ENCODE assay signal across 31 mouse cellular contexts in the genomic region with DNA sequence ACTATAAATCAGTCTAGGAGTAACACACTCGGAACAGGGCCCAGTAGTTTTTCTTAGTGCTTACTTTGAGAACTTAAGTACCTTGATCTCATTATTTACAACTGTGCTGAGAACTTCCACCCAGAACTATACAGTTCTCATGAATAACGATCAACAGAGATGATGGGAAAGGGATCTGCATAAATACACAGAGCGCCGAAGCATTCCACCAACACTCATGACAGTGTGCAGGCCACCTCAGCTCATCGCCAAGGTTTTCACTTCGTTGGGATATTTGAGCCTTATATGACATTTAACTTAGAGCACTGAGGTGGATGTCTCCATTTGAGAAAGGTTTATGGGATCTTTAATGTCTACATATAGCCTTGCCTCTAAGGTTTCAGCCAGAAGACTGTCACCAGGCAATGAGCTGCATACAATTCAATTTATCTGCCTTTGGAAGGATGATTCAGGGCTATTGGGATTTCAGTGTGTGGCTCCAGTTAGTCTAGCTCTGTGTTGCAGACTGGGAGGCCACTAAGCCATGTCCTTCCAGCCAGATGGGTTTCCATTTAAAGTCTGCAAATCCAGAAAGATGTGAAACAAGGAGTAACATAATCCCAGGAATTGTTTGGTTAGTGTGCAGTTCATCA.
DNase-seq lines count a peak whose midpoint lies in the region; ATAC-seq and TF ChIP-seq lines count a peak whose summit lies in the region.
"Had no signal": no experiment of that assay in that cellular context is flagged by ENCODE, and none has a peak within 500 bp of the region (broad histone marks: within the 10 kb centered on the region; RNA-seq: fewer than 3 reads in every experiment).

No protein-coding gene starts in this region.

- no peak for DNase-seq in kidney, postnatal 4 days
- no peak for DNase-seq in stomach, postnatal 0 days (ENCODE audit: low spot score)
- DNase-seq in lung, postnatal 0 days (ENCODE audit: low spot score), result no peak
- no peak for DNase-seq in neural tube, embryonic 10.5 days (ENCODE audit: extremely low spot score, low spot score)
- DNase-seq: adrenal gland, adult 2 months; adrenal gland, postnatal 25 days; B cell, adult 2 months; cerebellum, adult 11-12 months; cerebellum, adult 8-10 months; cerebellum, postnatal 10 days; cerebellum, postnatal 36 days; embryo, embryonic 11 days; gastrocnemius, postnatal 25 days; heart, adult 18-20 months; heart, postnatal 10 days; heart, postnatal 36 days had no signal

- 0 out of 2 replicates have a peak overlapping the region, but pooled peaks have one; percentile 16 for H3K27ac ChIP-seq in kidney, embryonic 15.5 days
- H3K27ac ChIP-seq in intestine, embryonic 15.5 days, result peak overlapping the region; percentile 49; the same call in 1 of the 2 replicates
- H3K27ac ChIP-seq in stomach, embryonic 14.5 days (ENCODE audit: low read length), result peak overlapping the region; percentile 66; the same call in 1 of the 2 replicates
- peak overlapping the region; percentile 35; the same call in 1 of the 2 replicates for H3K27ac ChIP-seq in stomach, postnatal 0 days (replicated peaks)
- H3K27ac ChIP-seq in lung, postnatal 0 days (ENCODE audit: low read length), result no peak overlapping the region
- H3K27ac ChIP-seq: embryonic facial prominence, embryonic 10.5 days; embryonic facial prominence, embryonic 13.5 days; forebrain, embryonic 12.5 days; forebrain, embryonic 15.5 days; heart, embryonic 15.5 days; hindbrain, embryonic 10.5 days; hindbrain, embryonic 13.5 days had no signal

- no peak overlapping the region for H3K9ac ChIP-seq in kidney, embryonic 15.5 days
- no peak overlapping the region for H3K9ac ChIP-seq in intestine, embryonic 15.5 days
- no peak overlapping the region for H3K9ac ChIP-seq in stomach, embryonic 14.5 days (replicated peaks; ENCODE audit: low read depth, low read length)
- no peak overlapping the region for H3K9ac ChIP-seq in stomach, postnatal 0 days (ENCODE audit: low read length)
- H3K9ac ChIP-seq in lung, postnatal 0 days (replicated peaks; ENCODE audit: low read depth), result no peak overlapping the region
- H3K9ac ChIP-seq: embryonic facial prominence, embryonic 13.5 days; forebrain, embryonic 12.5 days; forebrain, embryonic 15.5 days; heart, embryonic 12.5 days; heart, embryonic 15.5 days; hindbrain, embryonic 13.5 days had no signal

- no peak overlapping the region for H3K4me3 ChIP-seq in kidney, embryonic 15.5 days (replicated peaks)
- no peak overlapping the region for H3K4me3 ChIP-seq in intestine, embryonic 15.5 days (replicated peaks)
- H3K4me3 ChIP-seq in stomach, embryonic 14.5 days (ENCODE audit: low read depth, low read length), result no peak overlapping the region
- no peak overlapping the region for H3K4me3 ChIP-seq in stomach, postnatal 0 days (ENCODE audit: low read depth, low read length)
- H3K4me3 ChIP-seq in lung, postnatal 0 days (ENCODE audit: low read depth, low read length), result no peak overlapping the region
- H3K4me3 ChIP-seq: embryonic facial prominence, embryonic 10.5 days; embryonic facial prominence, embryonic 13.5 days; erythroblast, embryonic 14.5 days; forebrain, embryonic 12.5 days; forebrain, embryonic 15.5 days; heart, embryonic 12.5 days; heart, embryonic 15.5 days; hindbrain, embryonic 10.5 days; hindbrain, embryonic 13.5 days had no signal

- H3K36me3 ChIP-seq in kidney, embryonic 15.5 days, result peaks cover 83% of the 10 kb centered on the region
- H3K36me3 ChIP-seq in intestine, embryonic 15.5 days, result peaks cover 5% of the 10 kb centered on the region
- H3K36me3 ChIP-seq in stomach, embryonic 14.5 days (ENCODE audit: control insufficient read depth, insufficient read depth, low read length), result peaks cover 29% of the 10 kb centered on the region; the same call in 1 of the 2 replicates
- peaks cover 2% of the 10 kb centered on the region; the same call in 1 of the 2 replicates for H3K36me3 ChIP-seq in stomach, postnatal 0 days (ENCODE audit: control insufficient read depth, insufficient read depth, low read length)
- H3K36me3 ChIP-seq in lung, postnatal 0 days (ENCODE audit: insufficient read depth, low read length), result peaks cover 35% of the 10 kb centered on the region
- H3K36me3 ChIP-seq: G1E had no signal

- no peaks in the 10 kb centered on the region for H3K27me3 ChIP-seq in kidney, embryonic 15.5 days
- H3K27me3 ChIP-seq in intestine, embryonic 15.5 days (replicated peaks), result no peaks in the 10 kb centered on the region
- no peaks in the 10 kb centered on the region for H3K27me3 ChIP-seq in stomach, embryonic 14.5 days (ENCODE audit: control insufficient read depth, insufficient read depth, low read length)
- H3K27me3 ChIP-seq in stomach, postnatal 0 days (ENCODE audit: control insufficient read depth, insufficient read depth, low read length), result no peaks in the 10 kb centered on the region
- no peaks in the 10 kb centered on the region for H3K27me3 ChIP-seq in lung, postnatal 0 days (replicated peaks; ENCODE audit: insufficient read depth, low read length)
- H3K27me3 ChIP-seq: CH12.LX; embryonic facial prominence, embryonic 13.5 days; forebrain, embryonic 12.5 days; forebrain, embryonic 15.5 days; heart, embryonic 12.5 days; heart, embryonic 15.5 days; hindbrain, embryonic 13.5 days; Patski had no signal

- no peaks in the 10 kb centered on the region for H3K9me3 ChIP-seq in kidney, embryonic 15.5 days (replicated peaks)
- no peaks in the 10 kb centered on the region for H3K9me3 ChIP-seq in intestine, embryonic 15.5 days
- H3K9me3 ChIP-seq in stomach, embryonic 14.5 days (ENCODE audit: control insufficient read depth, low read depth, low read length), result no peaks in the 10 kb centered on the region
- no peaks in the 10 kb centered on the region for H3K9me3 ChIP-seq in stomach, postnatal 0 days (ENCODE audit: control insufficient read depth, low read length)
- no peaks in the 10 kb centered on the region for H3K9me3 ChIP-seq in lung, postnatal 0 days (ENCODE audit: low read length)
- H3K9me3 ChIP-seq: embryonic facial prominence, embryonic 10.5 days; embryonic facial prominence, embryonic 13.5 days; forebrain, embryonic 12.5 days; forebrain, embryonic 15.5 days; heart, embryonic 12.5 days; heart, embryonic 15.5 days; hindbrain, embryonic 10.5 days; hindbrain, embryonic 13.5 days had no signal

- no peak for TF ChIP-seq EP300 in stomach, postnatal 0 days (optimal IDR thresholded peaks at IDR 0.05)
- TF ChIP-seq EP300 in lung, postnatal 0 days (IDR thresholded peaks at IDR 0.05), result no peak

- ATAC-seq in kidney, embryonic 15.5 days (replicated peaks; ENCODE audit: low FRiP score), result 0 out of 2 replicates have a peak, but pooled peaks have one; percentile 12
- ATAC-seq in intestine, embryonic 15.5 days, result peak; percentile 48
- ATAC-seq in stomach, embryonic 14.5 days (ENCODE audit: insufficient number of reproducible peaks, insufficient read depth, low FRiP score, low read depth), result peak; percentile 78; the same call in 1 of the 2 replicates
- peak; percentile 59; the same call in 1 of the 2 replicates for ATAC-seq in stomach, postnatal 0 days (ENCODE audit: low FRiP score, low TSS enrichment)
- ATAC-seq in lung, postnatal 0 days, result no peak
- ATAC-seq: forebrain, embryonic 15.5 days; Patski had no signal

- H3K4me1 ChIP-seq in kidney, embryonic 15.5 days, result 0 out of 2 replicates have a peak, but pooled peaks cover under 1% of the 10 kb centered on the region
- peaks cover 7% of the 10 kb centered on the region; the same call in 1 of the 2 replicates for H3K4me1 ChIP-seq in intestine, embryonic 15.5 days (replicated peaks)
- H3K4me1 ChIP-seq in stomach, embryonic 14.5 days (ENCODE audit: control insufficient read depth, insufficient read depth, low read length), result 0 out of 2 replicates have a peak, but pooled peaks cover 2% of the 10 kb centered on the region
- no peaks in the 10 kb centered on the region for H3K4me1 ChIP-seq in stomach, postnatal 0 days (replicated peaks; ENCODE audit: control insufficient read depth, insufficient read depth)
- H3K4me1 ChIP-seq in lung, postnatal 0 days (ENCODE audit: insufficient read depth, low read depth, low read length), result no peaks in the 10 kb centered on the region
- H3K4me1 ChIP-seq: embryonic facial prominence, embryonic 10.5 days; embryonic facial prominence, embryonic 13.5 days; forebrain, embryonic 12.5 days; forebrain, embryonic 15.5 days; hindbrain, embryonic 10.5 days; hindbrain, embryonic 13.5 days had no signal

- no peak overlapping the region for H3K4me2 ChIP-seq in kidney, embryonic 15.5 days
- H3K4me2 ChIP-seq in intestine, embryonic 15.5 days (replicated peaks), result no peak overlapping the region
- no peak overlapping the region for H3K4me2 ChIP-seq in stomach, embryonic 14.5 days (replicated peaks; ENCODE audit: low read depth, low read length)
- no peak overlapping the region for H3K4me2 ChIP-seq in stomach, postnatal 0 days (replicated peaks; ENCODE audit: low read depth)
- no peak overlapping the region for H3K4me2 ChIP-seq in lung, postnatal 0 days (replicated peaks; ENCODE audit: low read depth, low read length)
- H3K4me2 ChIP-seq: embryonic facial prominence, embryonic 13.5 days; forebrain, embryonic 12.5 days; forebrain, embryonic 15.5 days; heart, embryonic 12.5 days; heart, embryonic 15.5 days; hindbrain, embryonic 13.5 days had no signal

- no peak for TF ChIP-seq CTCF in stomach, postnatal 0 days (IDR thresholded peaks at IDR 0.05; ENCODE audit: low read depth)
- TF ChIP-seq CTCF in lung, postnatal 0 days (IDR thresholded peaks at IDR 0.05), result no peak

- 34% methylated on average over 6 of the region's 6 CpGs for WGBS in kidney, embryonic 15.5 days
- 50% methylated on average over 6 of the region's 6 CpGs for WGBS in intestine, embryonic 15.5 days
- 48% methylated on average over 6 of the region's 6 CpGs for WGBS in stomach, embryonic 14.5 days
- 55% methylated on average over 6 of the region's 6 CpGs for WGBS in stomach, postnatal 0 days
- 88% methylated on average over 6 of the region's 6 CpGs for WGBS in lung, postnatal 0 days
